Mouse (Mus musculus) forebrain, embryonic 14.5 days (tissue): ENCODE results near the gene Metap1d. TPM values are rescaled to one million over a fixed set of nuclear protein-coding genes. Genes with fewer than 3 reads are reported as not detected.

Experiments
- ATAC-seq: fragments of 200-750 bp; cut with Nextera tagmentation; 2 replicates; pipeline ENCODE4 v1.8.0; 2017; ENCODE audit warnings: mild to moderate bottlenecking, moderate library complexity
- DNase-seq: peaks from one replicate; pipeline ENCODE4 v3.0.0-alpha.2; 2015; ENCODE audit warnings: low spot score
- H3K27ac ChIP-seq: fragments of 300-500 bp; sonication (generic); 2 replicates; pipeline ENCODE4 v1.5.1; 2014; ENCODE audit warnings: low read depth, mild to moderate bottlenecking, control low read depth, low read length, moderate library complexity
- H3K27me3 ChIP-seq: fragments of 300-500 bp; sonication (generic); replicated peaks from 2 replicates; pipeline ENCODE4 v1.6.1; 2014; ENCODE audit warnings: low read length, control low read depth, mixed read lengths; ENCODE audit not compliant: control insufficient read depth, insufficient read depth
- H3K36me3 ChIP-seq: fragments of 300-500 bp; sonication (generic); 2 replicates; pipeline ENCODE4 v1.6.1; 2014; ENCODE audit warnings: low read length, control low read depth; ENCODE audit not compliant: control insufficient read depth, insufficient read depth
- H3K4me1 ChIP-seq: fragments of 300-500 bp; sonication (generic); 2 replicates; pipeline ENCODE4 v1.6.1; 2014; ENCODE audit warnings: antibody characterized with exemption, low read length, control low read depth; ENCODE audit not compliant: control insufficient read depth, insufficient read depth
- H3K4me2 ChIP-seq: fragments of 300-500 bp; sonication (generic); 2 replicates; pipeline ENCODE4 v1.6.1; 2014; ENCODE audit warnings: mild to moderate bottlenecking, control low read depth, low read length
- H3K4me3 ChIP-seq: fragments of 300-500 bp; sonication (generic); 2 replicates; pipeline ENCODE4 v1.5.1; 2014; ENCODE audit warnings: low read depth, low read length, control low read depth
- H3K9ac ChIP-seq: fragments of 300-500 bp; sonication (generic); 2 replicates; pipeline ENCODE4 v1.6.1; 2014; ENCODE audit warnings: mild to moderate bottlenecking, low read length, control low read depth, moderate library complexity
- H3K9me3 ChIP-seq: fragments of 300-500 bp; sonication (generic); replicated peaks from 2 replicates; pipeline ENCODE4 v1.6.1; 2016; ENCODE audit warnings: low read length, control low read depth, mixed read lengths; ENCODE audit not compliant: control insufficient read depth
- WGBS: fragments of 180-500 bp; shearing (Covaris S2); extraction: QIAGEN DNeasy Blood & Tissue Kit; methylation state at CpG from one replicate; pipeline ENCODE4 v1.1.7; 2014; 5-methylcytosine and 5-hydroxymethylcytosine counted together
- polyA plus RNA-seq: library from polyadenylated mRNA; unstranded; fragments of >200 nt; fragmentation: Nextera tagmentation; extraction: Ambion mirVana; gene quantifications from 2 replicates; pipeline ENCODE4 v1.2.1, GENCODE M21; 2014

The Metap1d gene
- polyA plus RNA-seq, 1 experiment from 2014 or later: 39.9 TPM

GRCm38 (mm10) chr2:71542816-71543301 lies 89.8 kb downstream of the Metap1d start:
- Histone ChIP-seq H3K4me2 (peak overlapping the region; percentile 90), H3K27me3 (peaks cover 43% of the 10 kb centered on the region), H3K36me3 (peaks cover 5% of the 10 kb centered on the region; the same call in 1 of the 2 replicates), H3K4me1 (peaks cover 21% of the 10 kb centered on the region), H3K27ac (peak overlapping the region; percentile 95), H3K9me3 (no peaks in the 10 kb centered on the region), H3K9ac (peak overlapping the region; percentile 84), H3K4me3 (peak overlapping the region; percentile 66)
- ATAC-seq (peak; percentile 16), DNase-seq (peak; percentile 46)
- WGBS: under 1% methylated on average over 29 of the region's 30 CpGs

- Histone ChIP-seq H3K4me3 (peak overlapping the region; percentile 66), H3K27me3 (peaks cover 40% of the 10 kb centered on the region), H3K4me2 (peak overlapping the region; percentile 90), H3K9me3 (no peaks in the 10 kb centered on the region), H3K27ac (peak overlapping the region; percentile 95), H3K36me3 (peaks cover 5% of the 10 kb centered on the region; the same call in 1 of the 2 replicates), H3K9ac (peak overlapping the region; percentile 84), H3K4me1 (peaks cover 18% of the 10 kb centered on the region)
- 7% methylated on average over 9 of the region's 9 CpGs for WGBS
- DNase-seq (no peak), ATAC-seq (no peak)
Measured at GRCm38 (mm10) chr2:71543531-71543930, 90.5 kb downstream of the Metap1d start.

- peak overlapping the region; percentile 84 for H3K9ac ChIP-seq
- peak overlapping the region; percentile 95 for H3K27ac ChIP-seq
Measured at GRCm38 (mm10) chr2:71543948-71544347, 90.9 kb downstream of the Metap1d start.

GRCm38 (mm10) chr2:71544391-71545285 lies 91.6 kb downstream of the Metap1d start:
- no peak for ATAC-seq
- Histone ChIP-seq H3K4me3 (peak overlapping the region; percentile 66), H3K36me3 (peaks cover 5% of the 10 kb centered on the region; the same call in 1 of the 2 replicates), H3K9ac (peak overlapping the region; percentile 84), H3K27me3 (peaks cover 37% of the 10 kb centered on the region), H3K27ac (peak overlapping the region; percentile 95), H3K4me1 (peaks cover 18% of the 10 kb centered on the region), H3K4me2 (peak overlapping the region; percentile 90), H3K9me3 (no peaks in the 10 kb centered on the region)
- DNase-seq: peak; percentile 33
- WGBS: 1% methylated on average over 61 of the region's 61 CpGs

More at GRCm38 (mm10) chr2:71543948-71544347, 90.9 kb downstream of the Metap1d start:
- WGBS: under 1% methylated on average over 20 of the region's 20 CpGs
- ATAC-seq: no peak
- H3K4me1 ChIP-seq: peaks cover 18% of the 10 kb centered on the region
- H3K9me3 ChIP-seq: no peaks in the 10 kb centered on the region
- peak overlapping the region; percentile 90 for H3K4me2 ChIP-seq
- peaks cover 36% of the 10 kb centered on the region for H3K27me3 ChIP-seq
- peak; percentile 23 for DNase-seq
- H3K36me3 ChIP-seq: peaks cover 5% of the 10 kb centered on the region; the same call in 1 of the 2 replicates
- peak overlapping the region; percentile 66 for H3K4me3 ChIP-seq

GRCm38 (mm10) chr2:71545401-71545881 lies 92.4 kb downstream of the Metap1d start:
- Histone ChIP-seq H3K9me3 (no peaks in the 10 kb centered on the region), H3K27ac (peak overlapping the region; percentile 95), H3K4me3 (peak overlapping the region; percentile 66), H3K4me1 (peaks cover 17% of the 10 kb centered on the region), H3K36me3 (peaks cover 5% of the 10 kb centered on the region; the same call in 1 of the 2 replicates), H3K27me3 (peaks cover 44% of the 10 kb centered on the region), H3K9ac (peak overlapping the region; percentile 84), H3K4me2 (peak overlapping the region; percentile 90)
- under 1% methylated on average over 32 of the region's 32 CpGs for WGBS
- no peak for ATAC-seq
- DNase-seq: peak; percentile 42

- H3K27me3 ChIP-seq: peaks cover 41% of the 10 kb centered on the region
- H3K27ac ChIP-seq: peak overlapping the region; percentile 95
- peaks cover 5% of the 10 kb centered on the region; the same call in 1 of the 2 replicates for H3K36me3 ChIP-seq
- no peaks in the 10 kb centered on the region for H3K9me3 ChIP-seq
- ATAC-seq (peak; percentile 67), DNase-seq (peak; percentile 77)
- H3K4me3 ChIP-seq: peak overlapping the region; percentile 66
- peaks cover 14% of the 10 kb centered on the region for H3K4me1 ChIP-seq
- WGBS: under 1% methylated on average over 56 of the region's 59 CpGs
- H3K4me2 ChIP-seq: peak overlapping the region; percentile 90
- H3K9ac ChIP-seq: peak overlapping the region; percentile 84
Measured at GRCm38 (mm10) chr2:71545882-71546639, 93.0 kb downstream of the Metap1d start.

- Histone ChIP-seq H3K27me3 (peaks cover 39% of the 10 kb centered on the region), H3K4me1 (peaks cover 9% of the 10 kb centered on the region), H3K27ac (peak within 1 kb of the TSS; percentile 95), H3K4me2 (peak within 1 kb of the TSS; percentile 90), H3K9ac (peak within 1 kb of the TSS; percentile 84), H3K4me3 (peak within 1 kb of the TSS; percentile 66), H3K9me3 (no peaks in the 10 kb centered on the region), H3K36me3 (peaks cover 5% of the 10 kb centered on the region; the same call in 1 of the 2 replicates)
- ATAC-seq (peak; percentile 82), DNase-seq (peak; percentile 90)
- WGBS: under 1% methylated on average over 37 of the region's 37 CpGs
Measured at GRCm38 (mm10) chr2:71546640-71547071, 93.6 kb downstream of the Metap1d start, which contains the start of gene Dlx2. Dlx2 (minus strand) TSS chr2:71546754.

GRCm38 (mm10) chr2:71547829-71548228 lies 94.8 kb downstream of the Metap1d start:
- WGBS: 0% methylated on average over 8 of the region's 8 CpGs
- DNase-seq (peak; percentile 90), ATAC-seq (0 out of 2 replicates have a peak, but pooled peaks have one; percentile 10)
- Histone ChIP-seq H3K9ac (no peak overlapping the region), H3K4me2 (no peak overlapping the region), H3K36me3 (peaks cover 5% of the 10 kb centered on the region; the same call in 1 of the 2 replicates), H3K4me1 (peaks cover 9% of the 10 kb centered on the region), H3K27ac (no peak overlapping the region), H3K27me3 (peaks cover 41% of the 10 kb centered on the region), H3K9me3 (no peaks in the 10 kb centered on the region), H3K4me3 (no peak overlapping the region)
